Mouse (Mus musculus) forebrain, embryonic 11.5 days (tissue): ENCODE data around the gene Olfr965. TPM values are rescaled to one million over a fixed set of nuclear protein-coding genes. Genes with fewer than 3 reads are reported as not detected.

ENCODE experiments used
- ATAC-seq: fragments of 200-750 bp; cut with Nextera tagmentation; replicated peaks from 2 replicates; pipeline ENCODE4 v1.8.0; 2017; ENCODE audit warnings: moderate TSS enrichment; ENCODE audit not compliant: low FRiP score
- DNase-seq: peaks from one replicate; pipeline ENCODE4 v3.0.0-alpha.2; 2017; ENCODE audit warnings: low spot score
- H3K27ac ChIP-seq: fragments of 300-500 bp; sonication (generic); 2 replicates; pipeline ENCODE4 v1.5.1; 2014; ENCODE audit warnings: low read depth, low read length
- H3K27me3 ChIP-seq: fragments of 300-500 bp; sonication (generic); 2 replicates; pipeline ENCODE4 v1.6.1; 2014; ENCODE audit warnings: mild to moderate bottlenecking, low read length, mixed read lengths; ENCODE audit not compliant: control insufficient read depth, insufficient read depth
- H3K36me3 ChIP-seq: fragments of 300-500 bp; sonication (generic); 2 replicates; pipeline ENCODE4 v1.6.1; 2014; ENCODE audit warnings: mild to moderate bottlenecking, low read length, moderate library complexity, mixed read lengths; ENCODE audit not compliant: control insufficient read depth, insufficient read depth
- H3K4me1 ChIP-seq: fragments of 300-500 bp; sonication (generic); replicated peaks from 2 replicates; pipeline ENCODE4 v1.6.1; 2014; ENCODE audit warnings: low read length, mixed read lengths; ENCODE audit not compliant: control insufficient read depth, insufficient read depth
- H3K4me2 ChIP-seq: fragments of 300-500 bp; sonication (generic); 2 replicates; pipeline ENCODE4 v1.6.1; 2014; ENCODE audit warnings: low read depth, mild to moderate bottlenecking, low read length, moderate library complexity, mixed read lengths; ENCODE audit not compliant: severe bottlenecking
- H3K4me3 ChIP-seq: fragments of 300-500 bp; sonication (generic); 2 replicates; pipeline ENCODE4 v1.5.1; 2014; ENCODE audit warnings: low read depth, low read length
- H3K9ac ChIP-seq: fragments of 300-500 bp; sonication (generic); 2 replicates; pipeline ENCODE4 v1.6.1; 2014; ENCODE audit warnings: low read length
- H3K9me3 ChIP-seq: fragments of 300-500 bp; sonication (generic); 2 replicates; pipeline ENCODE4 v1.6.1; 2016; ENCODE audit warnings: low read length, mixed read lengths; ENCODE audit not compliant: control insufficient read depth
- WGBS: fragments of 180-500 bp; shearing (Covaris S2); extraction: QIAGEN DNeasy Blood & Tissue Kit; methylation state at CpG from one replicate; pipeline ENCODE4 v1.1.7; 2014; 5-methylcytosine and 5-hydroxymethylcytosine counted together
- polyA plus RNA-seq: library from polyadenylated mRNA; unstranded; fragments of >200 nt; fragmentation: Nextera tagmentation; extraction: Ambion mirVana; gene quantifications from 2 replicates; pipeline ENCODE4 v1.2.1, GENCODE M21; 2014

Olfr965 gene
- polyA plus RNA-seq, 1 experiment from 2014 or later, result not detected

DNA sequence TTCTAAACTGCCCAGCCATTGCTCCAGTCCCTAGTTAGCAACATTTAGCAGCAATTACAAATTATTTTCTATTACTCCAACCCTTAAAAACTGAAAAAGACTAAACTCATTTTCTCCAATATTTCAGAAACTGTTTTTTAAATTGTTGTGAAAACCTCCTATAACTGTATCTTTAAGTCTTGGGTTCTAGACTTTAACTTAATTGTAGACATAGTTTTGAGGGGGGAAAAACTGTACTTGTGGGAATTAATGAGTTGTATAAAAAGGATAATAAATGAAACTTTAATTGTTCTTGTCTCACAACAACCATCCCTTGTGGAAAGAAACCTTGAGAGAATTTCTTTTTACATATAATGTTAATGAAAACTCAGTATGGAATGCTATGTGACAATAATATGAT lies 19.5 kb downstream of the Olfr965 start, which contains the start of gene Olfr150:
Gene Olfr150, plus strand, starts transcription at position 301 of the 400 bp plus-strand sequence.
- Histone ChIP-seq H3K4me2 (no peak within 1 kb of the TSS), H3K27ac (no peak within 1 kb of the TSS), H3K4me3 (no peak within 1 kb of the TSS), H3K27me3 (no peaks in the 10 kb centered on the region), H3K4me1 (no peaks in the 10 kb centered on the region), H3K36me3 (no peaks in the 10 kb centered on the region), H3K9me3 (no peaks in the 10 kb centered on the region), H3K9ac (no peak within 1 kb of the TSS)
- ATAC-seq, result no peak
- DNase-seq, result no peak

DNA sequence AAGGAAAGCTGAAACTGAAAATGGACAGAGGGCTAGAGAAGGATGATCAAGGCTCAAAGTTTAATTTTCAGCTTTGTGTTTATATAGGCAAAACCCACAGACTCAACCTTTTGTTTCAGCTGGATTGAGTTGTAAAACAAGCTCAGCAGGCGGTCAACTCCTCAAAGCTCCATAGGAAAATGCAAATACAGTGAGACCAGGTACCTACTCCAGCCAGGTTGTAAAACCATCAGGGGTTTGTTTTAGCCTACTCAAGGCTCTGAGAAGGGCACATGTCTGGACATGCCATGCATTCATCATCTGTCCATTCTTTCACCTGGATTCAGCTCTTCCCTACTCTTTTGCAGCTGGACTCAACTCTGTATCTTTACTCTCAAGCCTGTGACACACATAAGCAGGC lies 29.6 kb downstream of the Olfr965 start:
- no peak overlapping the region for H3K4me2 ChIP-seq
- no peaks in the 10 kb centered on the region for H3K4me1 ChIP-seq
- DNase-seq (no peak), ATAC-seq (no peak)
- no peaks in the 10 kb centered on the region for H3K36me3 ChIP-seq
- no peak overlapping the region for H3K9ac ChIP-seq
- 96% methylated on average over 1 of the region's 1 CpGs for WGBS
- no peak overlapping the region for H3K4me3 ChIP-seq
- no peaks in the 10 kb centered on the region for H3K9me3 ChIP-seq
- no peaks in the 10 kb centered on the region for H3K27me3 ChIP-seq
- no peak overlapping the region for H3K27ac ChIP-seq

DNA sequence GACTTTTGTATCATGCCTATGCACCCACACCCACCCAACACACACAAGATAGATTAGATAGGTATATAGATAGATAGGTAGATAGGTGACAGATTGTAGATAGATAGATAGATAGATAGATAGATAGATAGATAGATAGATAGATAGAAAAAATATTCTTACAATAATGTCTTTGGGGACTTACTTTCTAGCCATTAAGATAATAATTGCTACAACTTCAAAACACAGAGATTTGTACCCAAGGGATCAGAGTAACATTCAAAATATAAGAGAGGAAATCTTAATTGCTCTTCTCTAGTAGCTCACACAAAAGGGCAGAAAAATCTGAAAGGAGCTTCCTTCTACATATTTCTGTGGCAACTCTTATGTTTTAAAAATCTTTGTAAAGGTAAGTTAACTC lies 34.8 kb downstream of the Olfr965 start, which contains the start of gene Olfr967:
Gene Olfr967, plus strand, starts transcription at position 301 of the 400 bp plus-strand sequence.
- H3K27ac ChIP-seq, result no peak within 1 kb of the TSS
- no peak for DNase-seq

DNA sequence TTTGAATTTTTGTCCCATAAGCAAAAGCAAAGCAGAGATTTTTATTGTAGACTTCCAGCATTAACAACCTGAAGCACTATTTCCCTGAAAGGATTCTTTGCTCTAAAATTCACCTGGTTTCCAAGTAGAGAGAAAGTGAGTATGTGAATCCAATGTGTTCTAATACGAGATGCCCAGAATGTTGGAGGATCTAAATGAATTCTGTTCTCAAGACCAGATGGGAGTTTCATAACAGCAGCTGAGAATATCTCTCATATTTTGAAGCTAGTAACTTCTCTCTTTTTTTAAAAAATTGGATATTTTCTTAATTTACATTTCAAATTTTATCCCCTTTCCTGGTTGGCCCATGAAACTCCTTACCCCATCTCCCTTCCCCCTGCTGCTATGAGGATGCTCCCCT lies 35.3 kb downstream of the Olfr965 start:
- no peaks in the 10 kb centered on the region for H3K4me1 ChIP-seq
- H3K27me3 ChIP-seq, result no peaks in the 10 kb centered on the region
- no peaks in the 10 kb centered on the region for H3K9me3 ChIP-seq
- H3K9ac ChIP-seq, result no peak overlapping the region
- H3K4me2 ChIP-seq, result no peak overlapping the region
- DNase-seq (no peak), ATAC-seq (no peak)
- 76% methylated on average over 1 of the region's 1 CpGs for WGBS
- H3K27ac ChIP-seq, result no peak overlapping the region
- no peak overlapping the region for H3K4me3 ChIP-seq
- no peaks in the 10 kb centered on the region for H3K36me3 ChIP-seq

More for the DNA sequence above, 34.8 kb downstream of the Olfr965 start, which contains the start of gene Olfr967:
- no peak within 1 kb of the TSS for H3K4me2 ChIP-seq
- H3K36me3 ChIP-seq, result no peaks in the 10 kb centered on the region
- no peaks in the 10 kb centered on the region for H3K9me3 ChIP-seq
- no peak for ATAC-seq
- H3K9ac ChIP-seq, result no peak within 1 kb of the TSS
- H3K27me3 ChIP-seq, result no peaks in the 10 kb centered on the region
- no peak within 1 kb of the TSS for H3K4me3 ChIP-seq
- H3K4me1 ChIP-seq, result no peaks in the 10 kb centered on the region

Other genes with a start within 250 kb of the Olfr965 start
- gene Olfr955, start 239.4 kb upstream of the Olfr965 start, polyA plus RNA-seq, result not detected in 2 replicates
- gene Olfr44, start 217.4 kb upstream of the Olfr965 start, polyA plus RNA-seq, result not detected in 2 replicates
- not detected in 2 replicates for gene Olfr957, start 195.5 kb upstream of the Olfr965 start, polyA plus RNA-seq
- gene Olfr958, start 157.3 kb upstream of the Olfr965 start, polyA plus RNA-seq, result not detected in 2 replicates
- not detected in 2 replicates for gene Olfr959, start 135.8 kb upstream of the Olfr965 start, polyA plus RNA-seq
- 16.0 and 17.4 TPM in 2 replicates for gene AW551984, start 107.0 kb upstream of the Olfr965 start, polyA plus RNA-seq
- not detected in 2 replicates for gene Olfr148, start 100.7 kb upstream of the Olfr965 start, polyA plus RNA-seq
- not detected in 2 replicates for gene Olfr960, start 90.0 kb upstream of the Olfr965 start, polyA plus RNA-seq
- not detected in 2 replicates for gene Olfr961, start 66.3 kb upstream of the Olfr965 start, polyA plus RNA-seq
- not detected in 2 replicates for gene Olfr963, start 44.1 kb upstream of the Olfr965 start, polyA plus RNA-seq
- gene Olfr149, start 4.2 kb upstream of the Olfr965 start, polyA plus RNA-seq, result not detected in 2 replicates
- gene Olfr150, start 19.6 kb downstream of the Olfr965 start, polyA plus RNA-seq, result not detected in 2 replicates
- not detected in 2 replicates for gene Olfr967, start 34.9 kb downstream of the Olfr965 start, polyA plus RNA-seq
- gene Olfr968, start 71.9 kb downstream of the Olfr965 start, polyA plus RNA-seq, result not detected in 2 replicates
- gene Olfr969, start 79.6 kb downstream of the Olfr965 start, polyA plus RNA-seq, result not detected in 2 replicates
- gene Olfr970, start 97.5 kb downstream of the Olfr965 start, polyA plus RNA-seq, result not detected in 2 replicates
- not detected in 2 replicates for gene Olfr971, start 125.5 kb downstream of the Olfr965 start, polyA plus RNA-seq
- gene Olfr972, start 155.1 kb downstream of the Olfr965 start, polyA plus RNA-seq, result not detected in 2 replicates
- gene Olfr229, start 196.0 kb downstream of the Olfr965 start, polyA plus RNA-seq, result not detected in 2 replicates
- not detected in 2 replicates for gene Olfr974, start 226.1 kb downstream of the Olfr965 start, polyA plus RNA-seq
- gene Olfr975, start 240.7 kb downstream of the Olfr965 start, polyA plus RNA-seq, result not detected in 2 replicates
- not detected in 2 replicates for gene Olfr976, start 249.8 kb downstream of the Olfr965 start, polyA plus RNA-seq